Mouse (Mus musculus): ENCODE data around the gene Rprd2. TPM values are rescaled to one million over a fixed set of nuclear protein-coding genes. Genes with fewer than 3 reads are reported as not detected.
"Not testable (repeated sequence)": the region's sequence is repeated elsewhere in the genome, so short reads cannot be mapped to it uniquely, and the experiment has no call there.

Gene Rprd2
- polyA plus RNA-seq, 1 experiment from 2014 or later = 14.3 TPM

DNA sequence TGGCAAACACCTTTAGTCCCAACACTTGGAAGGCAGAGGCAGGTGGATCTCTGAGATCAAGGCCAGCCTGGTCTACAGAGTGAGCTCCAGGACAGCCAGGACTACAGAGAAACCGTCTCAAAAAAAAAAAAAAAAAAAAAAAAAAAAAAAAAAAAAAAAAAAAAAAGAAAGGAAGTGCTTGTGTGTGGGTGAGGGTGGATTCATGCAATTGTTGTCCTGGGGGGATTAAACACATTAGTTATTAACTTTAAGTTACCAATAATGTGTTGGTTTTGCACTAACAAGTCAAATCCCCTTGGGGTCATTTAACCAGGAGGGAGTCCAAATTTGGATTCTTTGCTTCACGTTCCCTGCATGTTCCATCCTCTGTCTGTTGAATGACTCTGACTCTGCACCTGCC lies 7.6 kb upstream of the Rprd2 start:
- Histone ChIP-seq H3K9me3 (replicated peaks; ENCODE audit: control insufficient read depth, low read length) (no peaks in the 10 kb centered on the region), H3K9ac (ENCODE audit: low read length) (no peak overlapping the region), H3K4me1 (ENCODE audit: control insufficient read depth, insufficient read depth, low read length) (no peaks in the 10 kb centered on the region), H3K27ac (ENCODE audit: low read depth, low read length) (no peak overlapping the region), H3K36me3 (ENCODE audit: control insufficient read depth, insufficient read depth, low read length) (peaks cover 23% of the 10 kb centered on the region), H3K4me3 (ENCODE audit: low read depth, low read length) (no peak overlapping the region), H3K27me3 (replicated peaks; ENCODE audit: control insufficient read depth, insufficient read depth, low read length) (no peaks in the 10 kb centered on the region), H3K4me2 (ENCODE audit: low read length) (no peak overlapping the region)
- DNase-seq (ENCODE audit: low spot score) = no peak
- 76% methylated on average over 2 of the region's 2 CpGs for WGBS
- no peak for ATAC-seq

GRCm38 (mm10) chr3:95820046-95821010 lies 1.7 kb upstream of the Rprd2 start:
- H3K27me3 ChIP-seq (replicated peaks; ENCODE audit: control insufficient read depth, insufficient read depth, low read length) = no peaks in the 10 kb centered on the region
- peak overlapping the region; percentile 74 for H3K9ac ChIP-seq (ENCODE audit: low read length)
- no peaks in the 10 kb centered on the region for H3K36me3 ChIP-seq (ENCODE audit: control insufficient read depth, insufficient read depth, low read length)
- DNase-seq (ENCODE audit: low spot score) = peak; percentile 10
- peak overlapping the region; percentile 99 for H3K27ac ChIP-seq (ENCODE audit: low read depth, low read length)
- WGBS = 42% methylated on average over 10 of the region's 10 CpGs
- H3K4me2 ChIP-seq (ENCODE audit: low read length) = peak overlapping the region; percentile 63
- peaks cover 5% of the 10 kb centered on the region; the same call in 1 of the 2 replicates for H3K4me1 ChIP-seq (ENCODE audit: control insufficient read depth, insufficient read depth, low read length)
- peak overlapping the region; percentile 76 for H3K4me3 ChIP-seq (ENCODE audit: low read depth, low read length)
- peak; percentile 0; the same call in 1 of the 2 replicates for ATAC-seq
- no peaks in the 10 kb centered on the region for H3K9me3 ChIP-seq (replicated peaks; ENCODE audit: control insufficient read depth, low read length)

GRCm38 (mm10) chr3:95819351-95819985 lies 805 bp upstream of the Rprd2 start:
- peak; percentile 98 for ATAC-seq
- Histone ChIP-seq H3K9ac (ENCODE audit: low read length) (peak overlapping the region; percentile 74), H3K4me2 (ENCODE audit: low read length) (peak overlapping the region; percentile 63), H3K27ac (ENCODE audit: low read depth, low read length) (peak overlapping the region; percentile 100), H3K4me1 (ENCODE audit: control insufficient read depth, insufficient read depth, low read length) (peaks cover 6% of the 10 kb centered on the region; the same call in 1 of the 2 replicates), H3K4me3 (ENCODE audit: low read depth, low read length) (peak overlapping the region; percentile 76), H3K36me3 (ENCODE audit: control insufficient read depth, insufficient read depth, low read length) (no peaks in the 10 kb centered on the region), H3K9me3 (replicated peaks; ENCODE audit: control insufficient read depth, low read length) (no peaks in the 10 kb centered on the region), H3K27me3 (replicated peaks; ENCODE audit: control insufficient read depth, insufficient read depth, low read length) (no peaks in the 10 kb centered on the region)
- peak; percentile 100 for DNase-seq (ENCODE audit: low spot score)
- under 1% methylated on average over 49 of the region's 49 CpGs for WGBS

GRCm38 (mm10) chr3:95818026-95818511 lies 594 bp downstream of the Rprd2 start:
- Histone ChIP-seq H3K4me3 (ENCODE audit: low read depth, low read length) (peak overlapping the region; percentile 76), H3K36me3 (ENCODE audit: control insufficient read depth, insufficient read depth, low read length) (no peaks in the 10 kb centered on the region), H3K9ac (ENCODE audit: low read length) (peak overlapping the region; percentile 97), H3K27me3 (replicated peaks; ENCODE audit: control insufficient read depth, insufficient read depth, low read length) (no peaks in the 10 kb centered on the region), H3K4me1 (ENCODE audit: control insufficient read depth, insufficient read depth, low read length) (peaks cover 6% of the 10 kb centered on the region; the same call in 1 of the 2 replicates), H3K9me3 (replicated peaks; ENCODE audit: control insufficient read depth, low read length) (no peaks in the 10 kb centered on the region), H3K4me2 (ENCODE audit: low read length) (peak overlapping the region; percentile 66), H3K27ac (ENCODE audit: low read depth, low read length) (peak overlapping the region; percentile 100)
- WGBS = under 1% methylated on average over 21 of the region's 21 CpGs
- ATAC-seq (0 out of 2 replicates have a peak, but pooled peaks have one; percentile 0), DNase-seq (ENCODE audit: low spot score) (peak; percentile 39)

DNA sequence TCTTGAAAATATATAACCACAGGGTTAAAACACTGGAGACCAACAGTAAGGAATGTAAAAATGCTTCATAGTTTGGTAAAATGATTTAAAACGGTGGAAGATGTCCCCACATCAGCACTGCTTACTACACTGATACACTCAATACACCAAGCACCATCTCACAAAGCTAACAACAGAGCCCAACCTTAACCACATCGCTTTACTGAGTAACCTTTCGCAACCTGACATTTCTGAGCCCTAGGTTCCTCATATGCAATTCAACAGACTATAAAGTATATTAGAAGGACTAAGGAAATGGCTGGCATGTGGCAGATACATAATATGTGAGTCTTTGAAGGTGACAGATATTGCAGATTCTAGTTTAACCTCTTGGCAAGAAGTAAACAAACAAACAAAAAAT lies 2.0 kb downstream of the Rprd2 start:
- ATAC-seq (no peak), DNase-seq (ENCODE audit: low spot score) (no peak)
- H3K27me3 ChIP-seq (replicated peaks; ENCODE audit: control insufficient read depth, insufficient read depth, low read length) = no peaks in the 10 kb centered on the region
- no peaks in the 10 kb centered on the region for H3K9me3 ChIP-seq (replicated peaks; ENCODE audit: control insufficient read depth, low read length)
- peak overlapping the region; percentile 66 for H3K4me2 ChIP-seq (ENCODE audit: low read length)
- H3K4me3 ChIP-seq (ENCODE audit: low read depth, low read length) = no peak overlapping the region
- WGBS = 92% methylated on average over 3 of the region's 3 CpGs
- no peaks in the 10 kb centered on the region for H3K36me3 ChIP-seq (ENCODE audit: control insufficient read depth, insufficient read depth, low read length)
- H3K9ac ChIP-seq (ENCODE audit: low read length) = no peak overlapping the region
- H3K4me1 ChIP-seq (ENCODE audit: control insufficient read depth, insufficient read depth, low read length) = peaks cover 6% of the 10 kb centered on the region; the same call in 1 of the 2 replicates
- no peak overlapping the region for H3K27ac ChIP-seq (ENCODE audit: low read depth, low read length)

- Histone ChIP-seq H3K36me3 (ENCODE audit: control insufficient read depth, insufficient read depth, low read length) (peaks cover 11% of the 10 kb centered on the region), H3K4me3 (ENCODE audit: low read depth, low read length) (no peak overlapping the region), H3K27me3 (replicated peaks; ENCODE audit: control insufficient read depth, insufficient read depth, low read length) (no peaks in the 10 kb centered on the region), H3K9me3 (replicated peaks; ENCODE audit: control insufficient read depth, low read length) (no peaks in the 10 kb centered on the region), H3K27ac (ENCODE audit: low read depth, low read length) (no peak overlapping the region), H3K4me1 (ENCODE audit: control insufficient read depth, insufficient read depth, low read length) (no peaks in the 10 kb centered on the region), H3K9ac (ENCODE audit: low read length) (no peak overlapping the region), H3K4me2 (ENCODE audit: low read length) (no peak overlapping the region)
- ATAC-seq (no peak), DNase-seq (ENCODE audit: low spot score) (no peak)
- WGBS = 77% methylated on average over 2 of the region's 2 CpGs
Observed at GRCm38 (mm10) chr3:95808384-95808783, 10.3 kb downstream of the Rprd2 start.

DNA sequence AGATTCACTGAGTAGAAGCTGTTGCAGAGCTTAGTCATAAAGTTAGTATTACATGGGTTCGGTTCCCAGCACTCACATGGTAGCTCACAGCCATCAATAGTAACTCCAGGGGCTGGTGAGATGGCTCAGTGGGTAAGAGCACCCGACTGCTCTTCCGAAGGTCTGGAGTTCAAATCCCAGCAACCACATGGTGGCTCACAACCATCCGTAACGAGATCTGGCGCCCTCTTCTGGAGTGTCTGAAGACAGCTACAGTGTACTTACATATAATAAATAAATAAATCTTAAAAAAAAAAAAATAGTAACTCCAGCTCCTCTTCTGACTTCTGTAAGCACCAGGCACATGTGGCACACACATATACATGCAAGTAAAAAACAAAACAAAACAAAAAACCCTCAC lies 11.0 kb downstream of the Rprd2 start:
- ATAC-seq = not testable (repeated sequence)

DNA sequence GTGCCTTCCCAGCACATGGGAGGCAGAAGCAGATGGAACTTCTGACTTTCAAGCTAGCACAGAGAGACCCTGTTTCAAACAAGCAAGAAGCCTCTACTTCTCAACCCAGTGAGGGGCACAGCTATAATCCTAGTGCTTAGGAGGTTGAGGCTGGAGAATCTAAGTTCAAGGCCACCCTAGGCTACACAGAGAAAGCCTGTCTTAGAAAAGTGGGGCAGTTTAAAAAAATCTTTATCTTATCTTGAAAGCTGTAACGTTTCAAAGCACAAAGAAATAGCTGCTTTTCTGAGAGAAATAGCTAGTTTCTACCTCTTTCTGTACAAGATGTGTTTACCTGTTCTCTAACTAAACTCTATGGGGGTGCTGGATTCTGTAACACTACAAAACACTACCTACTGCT lies 12.0 kb downstream of the Rprd2 start:
- WGBS = 91% methylated on average over 1 of the region's 1 CpGs
- no peak for ATAC-seq
- H3K36me3 ChIP-seq (ENCODE audit: control insufficient read depth, insufficient read depth, low read length) = peaks cover 11% of the 10 kb centered on the region

More for the DNA sequence above, 11.0 kb downstream of the Rprd2 start:
- peaks cover 11% of the 10 kb centered on the region for H3K36me3 ChIP-seq (ENCODE audit: control insufficient read depth, insufficient read depth, low read length)
- not testable (repeated sequence) for DNase-seq (ENCODE audit: low spot score); H3K4me3 ChIP-seq (ENCODE audit: low read depth, low read length); H3K4me1 ChIP-seq (ENCODE audit: control insufficient read depth, insufficient read depth, low read length); H3K9ac ChIP-seq (ENCODE audit: low read length); H3K9me3 ChIP-seq (replicated peaks; ENCODE audit: control insufficient read depth, low read length); H3K4me2 ChIP-seq (ENCODE audit: low read length); H3K27ac ChIP-seq (ENCODE audit: low read depth, low read length); H3K27me3 ChIP-seq (replicated peaks; ENCODE audit: control insufficient read depth, insufficient read depth, low read length)
- 98% methylated on average over 3 of the region's 6 CpGs for WGBS

More for the DNA sequence above, 12.0 kb downstream of the Rprd2 start:
- H3K9me3 ChIP-seq (replicated peaks; ENCODE audit: control insufficient read depth, low read length) = no peaks in the 10 kb centered on the region
- H3K27me3 ChIP-seq (replicated peaks; ENCODE audit: control insufficient read depth, insufficient read depth, low read length) = no peaks in the 10 kb centered on the region
- no peak overlapping the region for H3K4me2 ChIP-seq (ENCODE audit: low read length)
- no peak overlapping the region for H3K4me3 ChIP-seq (ENCODE audit: low read depth, low read length)
- H3K4me1 ChIP-seq (ENCODE audit: control insufficient read depth, insufficient read depth, low read length) = no peaks in the 10 kb centered on the region
- DNase-seq (ENCODE audit: low spot score) = no peak
- H3K9ac ChIP-seq (ENCODE audit: low read length) = no peak overlapping the region
- H3K27ac ChIP-seq (ENCODE audit: low read depth, low read length) = no peak overlapping the region
